Mouse (Mus musculus): ENCODE data around the gene Gm6902.
"Not testable (repeated sequence)": the region's sequence is repeated elsewhere in the genome, so short reads cannot be mapped to it uniquely, and the experiment has no call there.

Gm6902 gene

DNA sequence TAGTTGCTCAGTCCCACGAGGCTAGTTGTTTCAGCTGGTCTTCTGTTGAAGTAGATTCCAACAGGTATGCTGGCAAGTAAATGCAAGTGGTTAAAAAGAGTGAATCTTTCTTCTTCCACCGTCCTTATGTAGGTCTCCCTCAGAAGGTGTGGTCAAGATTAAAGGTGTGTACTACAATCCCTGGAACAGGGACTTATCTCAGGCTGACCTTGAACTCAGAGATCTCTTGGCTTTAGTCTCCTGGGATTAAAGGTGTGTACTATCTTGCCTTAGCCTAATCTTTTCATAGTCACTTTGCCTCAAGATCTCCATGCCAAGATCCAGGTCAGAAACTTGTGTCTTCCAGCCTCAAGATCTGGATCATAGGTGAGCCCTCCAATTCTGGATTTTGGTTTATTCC, at the start of gene Gm6902:
Gene Gm6902, minus strand, starts transcription at position 101 of the 400 bp plus-strand sequence.
- not testable (repeated sequence) for DNase-seq

DNA sequence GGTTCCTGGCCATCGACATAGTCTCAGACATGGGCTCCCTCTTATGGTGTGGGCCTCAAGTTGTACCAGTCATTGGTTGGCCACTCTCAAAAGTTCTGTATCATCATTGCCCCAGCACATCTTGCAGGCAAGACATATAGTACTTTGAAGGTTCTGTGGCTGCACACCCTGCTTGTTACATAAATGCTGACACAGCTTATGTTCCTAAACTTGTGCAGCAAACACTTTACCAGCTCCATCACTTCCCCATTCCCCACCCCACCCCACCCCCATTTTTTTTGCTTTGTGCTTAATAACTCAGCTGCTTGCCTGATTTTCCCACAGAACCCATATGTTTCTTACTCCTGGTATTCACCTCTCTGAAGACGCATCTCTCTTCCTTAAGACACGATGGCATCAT, 22.2 kb upstream of the Gm6902 start, which contains the start of gene Nlrp4e:
Gene Nlrp4e, plus strand, starts transcription at position 301 of the 400 bp plus-strand sequence.
- DNase-seq = not testable (repeated sequence)

DNA sequence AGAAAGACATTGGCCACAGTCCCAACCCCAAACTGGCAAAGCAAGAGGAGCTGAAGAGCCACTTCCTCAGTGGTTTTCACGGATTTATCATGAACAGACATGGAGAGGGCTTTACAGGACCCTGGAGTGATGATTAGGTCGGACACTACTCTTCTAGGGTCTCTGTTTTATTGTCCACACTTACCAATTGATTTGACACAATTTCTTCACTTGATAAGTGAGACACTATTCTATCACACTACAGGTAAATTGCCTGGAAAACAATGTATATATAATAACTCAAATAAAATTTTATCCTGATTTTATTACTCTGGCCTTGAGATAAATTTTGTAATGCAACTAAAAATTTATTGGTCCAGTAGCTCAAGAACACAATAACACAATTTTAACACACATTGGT, 27.1 kb downstream of the Gm6902 start, which contains the start of gene Vmn1r166:
Gene Vmn1r166, minus strand, starts transcription at position 101 of the 400 bp plus-strand sequence.
- DNase-seq = not testable (repeated sequence)

All from kidney, adult 18-20 months (tissue).